Mouse (Mus musculus): ENCODE measurements at regions not wholly inside any gene's neighbourhood (a gene's known extent, or its start where the extent isn't known, plus 50 kb on each side); places are given as distances from the start of the nearest gene placed in this dataset.
"Not testable (repeated sequence)": the region's sequence is repeated elsewhere in the genome, so short reads cannot be mapped to it uniquely, and the experiment has no call there.

DNA sequence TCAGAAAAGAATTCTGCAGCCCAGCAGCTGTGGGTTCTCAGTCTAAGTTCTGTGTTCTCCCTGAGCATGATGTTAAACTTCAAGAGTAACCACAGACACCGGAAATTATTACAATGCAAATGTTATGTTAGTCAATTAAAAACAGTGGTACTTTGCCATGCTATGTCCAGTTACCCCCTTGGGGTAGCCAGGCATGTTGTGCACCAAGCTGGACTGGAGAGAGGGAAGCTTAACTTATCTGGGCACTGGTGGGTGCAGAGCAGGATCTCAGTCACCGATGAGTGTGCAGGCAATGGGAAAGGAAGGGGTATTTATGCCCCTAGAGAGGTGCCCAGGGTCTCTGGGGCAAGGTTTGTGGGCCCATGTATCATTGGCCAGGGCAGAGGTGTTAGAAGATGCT is 211.6 kb downstream of the Dad1 start:
- Histone ChIP-seq H3K4me3 (no peak overlapping the region), H3K27ac (no peak overlapping the region)
- intact Hi-C loops (cut with DNase I): no loop called here
- DNase-seq (ENCODE audit: extremely low spot score in 1 of 2, low spot score in 2 of 2): no peak
- no peak for TF ChIP-seq CTCF (IDR thresholded peaks at IDR 0.05)

DNA sequence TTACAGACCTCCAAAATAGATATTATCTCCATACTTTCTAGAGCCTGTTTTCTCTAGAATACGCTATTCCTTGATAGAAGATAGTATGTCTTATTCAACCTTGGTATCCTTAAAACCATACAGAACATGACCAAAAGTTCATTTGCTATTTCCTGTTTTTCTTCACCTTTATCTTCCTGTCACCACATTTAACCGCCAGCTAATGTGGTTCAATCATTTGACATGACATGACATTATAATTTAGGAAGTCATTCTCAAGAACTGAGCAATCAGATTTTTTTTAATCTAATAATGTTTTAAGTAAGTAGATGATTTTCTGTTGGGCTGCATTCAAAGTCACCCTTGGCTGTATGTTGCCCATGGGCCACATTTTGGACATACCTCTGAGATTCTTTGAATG is 213.3 kb downstream of the Dad1 start:
- DNase-seq (ENCODE audit: extremely low spot score in 1 of 2, low spot score in 2 of 2): no peak
- no peak for TF ChIP-seq CTCF (IDR thresholded peaks at IDR 0.05)
- intact Hi-C loops (cut with DNase I): no loop called here
- Histone ChIP-seq H3K4me3 (no peak overlapping the region), H3K27ac (no peak overlapping the region)

DNA sequence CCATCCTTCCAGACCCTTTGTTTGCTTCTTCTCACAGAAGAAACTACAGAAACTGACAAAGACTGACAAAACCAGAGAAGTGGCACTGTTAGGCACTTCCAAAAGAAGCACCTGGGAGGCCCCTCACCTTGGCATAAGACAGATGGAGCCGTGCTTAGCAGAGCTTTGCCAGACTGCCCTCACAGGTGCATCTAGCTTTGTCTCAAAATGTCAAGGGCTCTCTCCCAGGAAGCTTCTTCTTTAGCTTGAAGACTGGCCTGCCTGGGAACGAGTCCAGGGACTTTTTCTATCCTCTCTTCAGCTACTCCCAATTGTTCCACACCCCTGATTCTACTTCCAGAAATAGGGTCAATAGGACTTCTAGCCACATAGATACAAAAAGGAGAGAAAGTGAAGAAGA is 219.4 kb downstream of the Dad1 start:
- no peak for TF ChIP-seq CTCF (IDR thresholded peaks at IDR 0.05)
- DNase-seq (ENCODE audit: extremely low spot score in 1 of 2, low spot score in 2 of 2): no peak
- intact Hi-C loops (cut with DNase I): no loop called here
- no peak overlapping the region for H3K27ac ChIP-seq
- no peak overlapping the region for H3K4me3 ChIP-seq

- H3K4me3 ChIP-seq: no peak overlapping the region
- TF ChIP-seq CTCF (IDR thresholded peaks at IDR 0.05): no peak
- no peak for DNase-seq (ENCODE audit: extremely low spot score in 1 of 2, low spot score in 2 of 2)
- no peak overlapping the region for H3K27ac ChIP-seq
- intact Hi-C loops (cut with DNase I): no loop called here
Observed at GRCm38 (mm10) chr14:54023552-54023951, 230.4 kb downstream of the Dad1 start.

DNA sequence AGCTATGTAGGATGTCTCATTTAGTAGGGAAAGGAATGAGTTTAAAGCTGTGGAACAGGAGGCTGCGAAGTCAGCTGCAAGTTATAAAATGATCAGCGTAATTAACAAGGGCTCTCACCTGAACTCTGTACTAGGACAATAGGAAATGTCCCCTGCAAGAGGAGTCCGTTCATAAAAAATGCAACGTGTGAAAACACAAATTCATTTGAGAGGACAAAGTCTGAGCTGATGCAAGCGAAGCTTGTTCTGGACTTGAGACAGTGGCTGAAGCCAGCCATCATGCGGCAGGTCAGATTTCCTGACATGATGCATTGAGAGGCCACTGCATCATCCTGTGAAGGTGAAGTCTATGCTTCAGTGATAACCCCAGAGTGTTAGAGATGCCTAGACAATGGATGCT is 232.5 kb downstream of the Dad1 start:
- no peak for TF ChIP-seq CTCF (IDR thresholded peaks at IDR 0.05)
- intact Hi-C loops (cut with DNase I): no loop called here
- no peak for DNase-seq (ENCODE audit: extremely low spot score in 1 of 2, low spot score in 2 of 2)
- H3K27ac ChIP-seq: no peak overlapping the region
- no peak overlapping the region for H3K4me3 ChIP-seq

DNA sequence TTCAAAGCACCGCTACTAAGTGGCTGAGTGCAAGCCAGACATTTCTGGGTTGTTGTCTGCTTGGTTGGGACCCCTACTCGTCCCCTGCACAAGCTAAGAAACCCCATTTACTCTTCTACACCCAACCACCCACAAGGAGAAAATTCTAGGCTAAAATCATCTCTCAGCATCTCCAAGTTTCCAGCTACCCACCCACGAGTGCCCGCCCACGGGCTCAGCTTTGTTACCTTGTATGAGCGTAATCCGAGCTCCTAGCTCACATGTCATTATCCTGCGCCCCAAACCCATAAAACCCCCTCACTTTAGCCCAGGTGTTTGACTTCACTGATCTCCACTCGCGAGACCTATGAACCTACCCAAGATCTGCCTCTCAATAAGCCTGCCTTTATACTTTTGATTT is 239.3 kb downstream of the Dad1 start:
- intact Hi-C loops (cut with DNase I): no loop called here

GRCm38 (mm10) chr14:54002083-54002482 is 251.8 kb downstream of the Dad1 start:
- peak; percentile 43 to 58 for DNase-seq (ENCODE audit: extremely low spot score in 1 of 2, low spot score in 2 of 2)
- H3K4me3 ChIP-seq: no peak overlapping the region
- TF ChIP-seq CTCF (IDR thresholded peaks at IDR 0.05): no peak
- no peak overlapping the region for H3K27ac ChIP-seq
- intact Hi-C loops (cut with DNase I): no loop called here

More for the DNA sequence above, 239.3 kb downstream of the Dad1 start:
- no peak for DNase-seq (ENCODE audit: extremely low spot score in 1 of 2, low spot score in 2 of 2)
- TF ChIP-seq CTCF (IDR thresholded peaks at IDR 0.05): no peak
- Histone ChIP-seq H3K4me3 (no peak overlapping the region), H3K27ac (no peak overlapping the region)

DNA sequence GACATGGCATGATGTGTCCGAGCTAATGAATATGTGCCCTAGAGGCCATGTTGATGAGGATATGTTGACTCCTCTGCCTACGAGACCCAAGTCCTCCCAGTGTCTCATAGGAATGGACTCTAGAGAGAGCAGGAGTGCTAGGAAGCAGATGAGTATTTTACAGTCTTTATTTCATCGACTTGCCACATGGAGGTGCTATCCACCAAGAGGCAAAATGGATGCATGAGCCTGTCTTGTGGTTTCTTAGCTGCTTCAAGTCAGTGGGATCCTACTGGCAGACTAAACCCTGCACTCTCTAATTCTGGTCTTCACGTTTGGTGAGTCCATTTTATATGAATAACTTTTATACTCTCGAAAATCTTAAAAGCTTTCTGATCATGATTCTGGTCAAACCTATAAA is 253.4 kb downstream of the Dad1 start:
- no peak overlapping the region for H3K27ac ChIP-seq
- H3K4me3 ChIP-seq: no peak overlapping the region
- no peak for DNase-seq (ENCODE audit: extremely low spot score in 1 of 2, low spot score in 2 of 2)
- intact Hi-C loops (cut with DNase I): no loop called here
- no peak; the same call in 1 of the 2 replicates for TF ChIP-seq CTCF (IDR thresholded peaks at IDR 0.05)

GRCm38 (mm10) chr14:53993427-53993826 is 260.5 kb downstream of the Dad1 start:
- Histone ChIP-seq H3K4me3 (no peak overlapping the region), H3K27ac (no peak overlapping the region)
- no peak for DNase-seq (ENCODE audit: extremely low spot score in 1 of 2, low spot score in 2 of 2)
- no peak for TF ChIP-seq CTCF (IDR thresholded peaks at IDR 0.05)
- intact Hi-C loops (cut with DNase I): no loop called here

DNA sequence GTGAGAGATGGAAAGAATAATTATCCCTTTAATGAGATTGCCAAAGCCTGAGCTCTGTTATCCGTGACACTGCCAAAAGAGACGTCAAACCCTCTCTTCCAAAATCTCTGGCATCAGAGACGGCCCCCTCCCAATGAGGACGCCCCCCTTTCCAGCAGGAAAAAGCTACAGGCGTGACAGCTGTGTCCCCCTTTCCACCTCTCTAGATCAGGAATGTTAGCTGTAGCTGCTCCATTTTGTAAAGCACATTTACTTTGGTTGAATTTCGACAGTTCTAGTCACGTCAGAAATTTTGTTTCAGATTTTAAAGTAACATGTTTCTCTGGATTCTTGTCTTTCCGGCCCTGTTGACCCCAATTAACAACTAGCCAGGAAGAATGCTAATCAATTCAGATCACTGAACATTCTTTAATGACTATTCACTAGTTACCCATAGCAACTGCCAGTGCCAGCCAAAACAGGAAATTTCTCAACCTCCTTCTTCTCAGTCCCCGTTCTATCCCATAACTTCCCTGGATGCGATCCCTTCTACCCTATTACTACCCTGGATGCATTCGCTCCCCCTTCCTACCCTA is 261.1 kb downstream of the Dad1 start:
- no peak for DNase-seq (ENCODE audit: extremely low spot score in 1 of 2, low spot score in 2 of 2)
- intact Hi-C loops (cut with DNase I): no loop called here
- no peak for TF ChIP-seq CTCF (IDR thresholded peaks at IDR 0.05)
- H3K4me3 ChIP-seq: no peak overlapping the region
- H3K27ac ChIP-seq: no peak overlapping the region

DNA sequence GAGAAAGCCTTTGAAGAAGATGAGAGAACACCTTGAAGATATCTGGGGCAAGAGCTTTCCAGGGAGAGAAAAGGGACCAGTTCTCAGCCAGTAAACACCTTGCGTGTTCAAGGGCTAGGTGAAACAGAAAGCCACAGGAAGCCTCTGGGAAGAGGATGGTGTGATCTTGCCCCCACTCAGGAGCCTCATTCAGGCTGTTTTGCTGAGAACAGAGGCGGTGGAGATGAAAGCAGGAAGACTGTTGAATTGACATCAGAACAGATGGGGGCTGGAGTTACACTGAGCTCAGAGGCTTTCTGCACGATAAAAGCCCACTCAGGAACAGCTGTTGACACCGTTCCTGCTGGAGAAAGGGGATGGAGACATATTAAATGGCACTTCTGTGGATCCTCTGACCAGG is 262.5 kb downstream of the Dad1 start:
- Histone ChIP-seq H3K27ac (no peak overlapping the region), H3K4me3 (no peak overlapping the region)
- TF ChIP-seq CTCF (IDR thresholded peaks at IDR 0.05): no peak
- no peak for DNase-seq (ENCODE audit: extremely low spot score in 1 of 2, low spot score in 2 of 2)
- intact Hi-C loops (cut with DNase I): no loop called here

- DNase-seq (ENCODE audit: extremely low spot score in 1 of 2, low spot score in 2 of 2): no peak
- Histone ChIP-seq H3K4me3 (no peak overlapping the region), H3K27ac (no peak overlapping the region)
- intact Hi-C loops (cut with DNase I): no loop called here
- no peak for TF ChIP-seq CTCF (IDR thresholded peaks at IDR 0.05)
Observed at GRCm38 (mm10) chr14:53980771-53981170, 273.1 kb downstream of the Dad1 start.

- not testable (repeated sequence) for DNase-seq (ENCODE audit: extremely low spot score in 1 of 2, low spot score in 2 of 2); H3K27ac ChIP-seq; H3K4me3 ChIP-seq
- intact Hi-C loops (cut with DNase I): loop anchor here (5.0 kb wide), 1 partner anchor 54 kb away; no protein-coding TSS in a partner anchor
Observed at GRCm38 (mm10) chr14:53961426-53961825, 292.5 kb downstream of the Dad1 start.
